Mouse (Mus musculus): ENCODE results near the gene Atxn10. TPM values are rescaled to one million over a fixed set of nuclear protein-coding genes. Genes with fewer than 3 reads are reported as not detected.

Atxn10 gene
- polyA plus RNA-seq, 1 experiment from 2014 or later: 194 TPM

DNA sequence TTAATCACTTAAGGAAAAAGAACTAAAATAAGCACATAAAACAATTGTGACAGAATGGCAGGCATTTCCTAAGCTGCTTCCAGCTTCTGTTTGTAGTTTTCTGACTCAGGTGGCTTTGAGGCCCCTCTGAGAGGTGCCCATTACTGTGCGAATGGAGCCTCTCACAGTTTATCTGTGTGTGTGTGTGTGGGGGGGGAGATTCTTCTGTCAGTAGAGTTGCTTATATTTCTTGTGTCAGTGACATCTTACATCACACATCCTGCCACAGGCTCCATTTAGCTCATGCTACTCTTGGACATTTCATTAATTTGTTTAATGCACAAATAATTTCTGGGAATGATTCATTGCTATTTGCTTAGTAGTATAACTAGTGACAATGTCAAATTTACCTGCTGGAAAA lies 70.8 kb downstream of the Atxn10 start:
- no peaks in the 10 kb centered on the region for H3K9me3 ChIP-seq (ENCODE audit: control insufficient read depth, low read length)
- no peaks in the 10 kb centered on the region for H3K27me3 ChIP-seq (replicated peaks; ENCODE audit: control insufficient read depth, insufficient read depth, low read length)
- no peak overlapping the region for H3K9ac ChIP-seq (ENCODE audit: low read depth, low read length)
- H3K4me3 ChIP-seq (ENCODE audit: low read length): no peak overlapping the region
- H3K36me3 ChIP-seq (ENCODE audit: control insufficient read depth, insufficient read depth, low read length): no peaks in the 10 kb centered on the region
- no peak overlapping the region for H3K4me2 ChIP-seq (ENCODE audit: low read depth, low read length)
- no peak for ATAC-seq
- no peak overlapping the region for H3K27ac ChIP-seq (ENCODE audit: low read length)
- 59% methylated on average over 1 of the region's 1 CpGs for WGBS
- no peaks in the 10 kb centered on the region for H3K4me1 ChIP-seq (ENCODE audit: control insufficient read depth, insufficient read depth, low read length)

DNA sequence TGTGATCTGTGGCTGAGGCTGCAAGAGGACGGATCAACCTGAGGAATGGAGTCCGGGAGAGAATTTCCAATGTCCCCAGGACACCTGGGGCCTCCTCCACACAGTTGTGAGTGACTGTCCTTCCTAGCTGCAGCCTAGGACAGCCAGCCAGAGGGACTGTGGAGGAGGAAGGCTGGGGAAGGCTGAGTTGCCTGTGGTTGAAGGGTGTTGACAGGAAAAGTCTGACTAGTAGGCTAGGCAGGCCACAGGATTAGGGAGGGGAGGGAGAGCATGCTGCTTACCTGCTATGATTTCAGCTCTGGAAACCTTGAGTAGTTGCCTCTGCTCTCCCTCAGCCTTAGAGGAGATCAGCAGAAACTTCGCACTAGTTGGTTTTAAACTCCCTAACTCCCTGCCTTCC lies 71.3 kb downstream of the Atxn10 start:
- no peaks in the 10 kb centered on the region for H3K27me3 ChIP-seq (replicated peaks; ENCODE audit: control insufficient read depth, insufficient read depth, low read length)
- H3K4me1 ChIP-seq (ENCODE audit: control insufficient read depth, insufficient read depth, low read length): no peaks in the 10 kb centered on the region
- ATAC-seq: no peak
- H3K9me3 ChIP-seq (ENCODE audit: control insufficient read depth, low read length): no peaks in the 10 kb centered on the region
- WGBS: 84% methylated on average over 3 of the region's 3 CpGs
- H3K4me2 ChIP-seq (ENCODE audit: low read depth, low read length): no peak overlapping the region
- H3K4me3 ChIP-seq (ENCODE audit: low read length): no peak overlapping the region
- no peaks in the 10 kb centered on the region for H3K36me3 ChIP-seq (ENCODE audit: control insufficient read depth, insufficient read depth, low read length)
- no peak overlapping the region for H3K9ac ChIP-seq (ENCODE audit: low read depth, low read length)
- H3K27ac ChIP-seq (ENCODE audit: low read length): no peak overlapping the region

DNA sequence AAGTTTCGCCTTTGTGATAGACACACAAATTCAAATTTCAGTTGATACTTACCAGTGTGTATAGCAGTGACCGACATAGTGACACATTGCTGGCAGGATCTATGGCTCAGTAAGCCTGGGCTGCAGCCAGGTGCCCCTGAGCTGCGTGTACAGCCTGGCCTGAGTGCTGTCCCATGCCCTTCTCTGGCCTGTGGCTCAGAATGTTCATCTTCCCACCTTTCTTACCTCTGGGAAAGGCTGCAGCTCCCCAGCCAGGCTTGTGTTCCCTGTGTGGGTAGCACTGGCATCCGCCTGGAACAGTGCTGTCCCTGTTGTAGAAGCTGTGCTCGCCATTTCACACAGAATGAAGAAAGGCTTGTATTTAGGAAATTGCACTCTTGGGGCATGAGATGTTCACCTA lies 72.7 kb downstream of the Atxn10 start:
- no peaks in the 10 kb centered on the region for H3K27me3 ChIP-seq (replicated peaks; ENCODE audit: control insufficient read depth, insufficient read depth, low read length)
- WGBS: 80% methylated on average over 5 of the region's 5 CpGs
- no peak overlapping the region for H3K4me3 ChIP-seq (ENCODE audit: low read length)

DNA sequence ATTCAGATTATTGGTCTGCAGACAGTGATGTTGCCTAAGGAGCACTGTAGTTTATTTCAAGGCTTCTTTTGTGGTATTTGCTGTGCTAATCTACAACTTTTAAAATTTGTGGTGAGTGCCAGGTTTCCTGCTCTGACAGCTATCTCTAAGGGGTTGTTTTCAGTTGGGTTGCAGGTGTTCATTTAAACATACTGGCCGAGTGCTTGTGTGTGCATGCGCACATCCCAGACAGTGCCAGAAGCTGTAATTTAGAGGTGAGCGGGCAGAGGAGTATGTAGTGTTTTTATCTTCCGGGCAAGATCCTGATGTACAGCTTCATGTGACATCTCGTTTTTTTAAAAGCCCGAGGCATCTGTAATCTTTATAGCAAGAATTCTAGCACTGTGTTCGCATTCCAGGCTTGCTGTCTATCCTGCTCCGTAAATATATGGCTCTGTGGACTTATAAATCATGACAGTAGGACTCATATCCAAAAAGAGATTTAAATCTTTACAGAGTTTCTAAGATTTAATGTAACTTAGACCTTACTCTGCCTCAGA lies 73.3 kb downstream of the Atxn10 start:
- Histone ChIP-seq H3K36me3 (ENCODE audit: control insufficient read depth, insufficient read depth, low read length) (no peaks in the 10 kb centered on the region), H3K27ac (ENCODE audit: low read length) (no peak overlapping the region), H3K4me3 (ENCODE audit: low read length) (no peak overlapping the region), H3K9me3 (ENCODE audit: control insufficient read depth, low read length) (no peaks in the 10 kb centered on the region), H3K9ac (ENCODE audit: low read depth, low read length) (no peak overlapping the region), H3K27me3 (replicated peaks; ENCODE audit: control insufficient read depth, insufficient read depth, low read length) (no peaks in the 10 kb centered on the region), H3K4me2 (ENCODE audit: low read depth, low read length) (no peak overlapping the region), H3K4me1 (ENCODE audit: control insufficient read depth, insufficient read depth, low read length) (no peaks in the 10 kb centered on the region)
- 56% methylated on average over 8 of the region's 8 CpGs for WGBS
- ATAC-seq: no peak

More for the DNA sequence above, 72.7 kb downstream of the Atxn10 start:
- H3K27ac ChIP-seq (ENCODE audit: low read length): no peak overlapping the region
- H3K4me2 ChIP-seq (ENCODE audit: low read depth, low read length): no peak overlapping the region
- no peak overlapping the region for H3K9ac ChIP-seq (ENCODE audit: low read depth, low read length)
- no peaks in the 10 kb centered on the region for H3K4me1 ChIP-seq (ENCODE audit: control insufficient read depth, insufficient read depth, low read length)
- ATAC-seq: no peak
- no peaks in the 10 kb centered on the region for H3K36me3 ChIP-seq (ENCODE audit: control insufficient read depth, insufficient read depth, low read length)
- H3K9me3 ChIP-seq (ENCODE audit: control insufficient read depth, low read length): no peaks in the 10 kb centered on the region

DNA sequence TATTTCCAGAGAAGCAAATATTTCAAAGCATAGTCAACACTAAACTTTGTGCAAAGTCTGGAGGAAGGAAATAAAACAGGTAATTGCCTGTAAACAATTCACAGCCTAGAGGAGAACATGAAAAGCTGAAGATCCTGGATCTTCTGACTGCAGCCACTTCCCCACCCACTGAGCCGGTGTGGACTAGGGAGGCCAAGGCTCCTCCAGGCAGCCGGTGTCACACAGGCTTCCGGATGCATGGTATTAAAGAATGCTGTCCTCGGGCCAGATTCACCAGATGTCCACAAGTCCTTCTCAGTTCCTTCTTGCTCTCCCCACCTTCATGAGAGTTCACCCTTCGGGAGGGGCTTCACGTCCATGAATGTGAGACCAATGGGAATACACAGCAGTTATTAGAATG lies 73.8 kb downstream of the Atxn10 start:
- H3K36me3 ChIP-seq (ENCODE audit: control insufficient read depth, insufficient read depth, low read length): no peaks in the 10 kb centered on the region
- no peaks in the 10 kb centered on the region for H3K9me3 ChIP-seq (ENCODE audit: control insufficient read depth, low read length)
- no peak overlapping the region for H3K27ac ChIP-seq (ENCODE audit: low read length)
- no peak overlapping the region for H3K4me3 ChIP-seq (ENCODE audit: low read length)
- no peak overlapping the region for H3K4me2 ChIP-seq (ENCODE audit: low read depth, low read length)
- WGBS: 78% methylated on average over 6 of the region's 6 CpGs
- no peak overlapping the region for H3K9ac ChIP-seq (ENCODE audit: low read depth, low read length)
- no peak for ATAC-seq
- H3K4me1 ChIP-seq (ENCODE audit: control insufficient read depth, insufficient read depth, low read length): no peaks in the 10 kb centered on the region
- H3K27me3 ChIP-seq (replicated peaks; ENCODE audit: control insufficient read depth, insufficient read depth, low read length): no peaks in the 10 kb centered on the region

DNA sequence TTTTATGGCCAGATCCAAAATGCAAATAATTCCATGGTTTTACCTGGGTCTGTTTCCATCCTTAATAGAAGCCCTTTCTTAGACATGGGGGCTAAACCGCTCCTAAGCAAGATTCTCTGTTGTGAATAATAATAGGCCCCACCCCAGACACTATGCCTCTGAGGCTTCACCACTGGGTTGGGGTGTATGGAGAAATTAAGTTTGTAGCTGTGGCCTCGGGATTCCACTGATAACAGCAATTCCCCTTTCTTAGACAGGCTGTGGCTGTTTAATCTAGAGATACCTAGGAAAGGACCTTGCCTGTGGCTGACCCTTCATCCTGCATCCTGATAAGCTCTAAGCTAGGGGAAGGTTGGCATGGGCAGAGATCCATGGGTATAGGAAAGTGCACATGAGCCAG lies 78.6 kb downstream of the Atxn10 start:
- ATAC-seq: no peak
- Histone ChIP-seq H3K27ac (ENCODE audit: low read length) (no peak overlapping the region), H3K9ac (ENCODE audit: low read depth, low read length) (no peak overlapping the region), H3K9me3 (ENCODE audit: control insufficient read depth, low read length) (no peaks in the 10 kb centered on the region), H3K4me2 (ENCODE audit: low read depth, low read length) (no peak overlapping the region), H3K4me3 (ENCODE audit: low read length) (no peak overlapping the region), H3K4me1 (ENCODE audit: control insufficient read depth, insufficient read depth, low read length) (no peaks in the 10 kb centered on the region), H3K36me3 (ENCODE audit: control insufficient read depth, insufficient read depth, low read length) (no peaks in the 10 kb centered on the region), H3K27me3 (replicated peaks; ENCODE audit: control insufficient read depth, insufficient read depth, low read length) (no peaks in the 10 kb centered on the region)
- WGBS: 75% methylated on average over 2 of the region's 2 CpGs

DNA sequence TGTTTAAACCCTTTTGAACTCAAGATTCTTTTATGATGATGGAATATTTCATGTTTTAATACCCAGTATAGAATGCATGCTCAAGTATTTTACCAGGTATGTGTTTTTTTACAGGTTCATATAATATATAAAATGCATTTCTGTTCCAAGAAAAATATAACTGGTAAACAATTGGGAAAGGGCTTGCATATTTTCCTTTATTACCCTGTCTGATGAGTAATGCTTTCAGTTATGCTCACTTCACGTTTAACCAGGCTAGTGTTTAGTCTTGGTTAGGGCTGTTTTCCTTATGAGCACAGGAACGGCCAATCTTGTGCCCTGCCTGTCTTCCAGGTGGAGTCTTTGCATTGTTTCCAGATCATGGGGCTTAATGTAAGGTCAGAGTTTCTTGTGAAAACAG lies 84.6 kb downstream of the Atxn10 start:
- no peaks in the 10 kb centered on the region for H3K27me3 ChIP-seq (replicated peaks; ENCODE audit: control insufficient read depth, insufficient read depth, low read length)
- 49% methylated on average over 2 of the region's 2 CpGs for WGBS
- H3K4me3 ChIP-seq (ENCODE audit: low read length): no peak overlapping the region
- H3K9me3 ChIP-seq (ENCODE audit: control insufficient read depth, low read length): no peaks in the 10 kb centered on the region
- no peak for ATAC-seq
- H3K36me3 ChIP-seq (ENCODE audit: control insufficient read depth, insufficient read depth, low read length): no peaks in the 10 kb centered on the region
- no peak overlapping the region for H3K27ac ChIP-seq (ENCODE audit: low read length)
- H3K4me1 ChIP-seq (ENCODE audit: control insufficient read depth, insufficient read depth, low read length): no peaks in the 10 kb centered on the region
- no peak overlapping the region for H3K4me2 ChIP-seq (ENCODE audit: low read depth, low read length)
- H3K9ac ChIP-seq (ENCODE audit: low read depth, low read length): no peak overlapping the region

DNA sequence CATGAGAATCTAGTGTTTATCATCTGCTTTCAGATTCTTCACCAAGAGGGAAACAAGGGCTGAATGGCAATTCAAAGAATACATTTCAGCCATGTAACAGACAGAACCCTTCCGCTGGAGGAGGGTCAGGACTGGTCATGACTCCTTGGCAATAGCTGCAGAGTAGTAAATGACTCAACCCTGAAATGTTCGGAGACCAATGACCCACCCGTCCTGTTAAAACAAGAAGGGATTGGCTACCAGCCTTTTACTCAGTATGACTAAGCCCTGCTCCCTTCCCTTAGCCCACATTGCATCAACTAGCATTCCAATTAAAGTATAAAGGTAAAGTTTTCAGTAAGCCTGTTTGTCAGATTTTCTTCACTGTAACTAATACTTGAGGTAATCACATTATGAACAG lies 88.2 kb downstream of the Atxn10 start:
- H3K27ac ChIP-seq (ENCODE audit: low read length): no peak overlapping the region
- no peaks in the 10 kb centered on the region for H3K27me3 ChIP-seq (replicated peaks; ENCODE audit: control insufficient read depth, insufficient read depth, low read length)
- H3K4me1 ChIP-seq (ENCODE audit: control insufficient read depth, insufficient read depth, low read length): no peaks in the 10 kb centered on the region
- H3K9ac ChIP-seq (ENCODE audit: low read depth, low read length): no peak overlapping the region
- no peak overlapping the region for H3K4me3 ChIP-seq (ENCODE audit: low read length)
- H3K9me3 ChIP-seq (ENCODE audit: control insufficient read depth, low read length): no peaks in the 10 kb centered on the region
- H3K4me2 ChIP-seq (ENCODE audit: low read depth, low read length): no peak overlapping the region
- no peak for ATAC-seq
- WGBS: 65% methylated on average over 3 of the region's 3 CpGs
- H3K36me3 ChIP-seq (ENCODE audit: control insufficient read depth, insufficient read depth, low read length): no peaks in the 10 kb centered on the region

DNA sequence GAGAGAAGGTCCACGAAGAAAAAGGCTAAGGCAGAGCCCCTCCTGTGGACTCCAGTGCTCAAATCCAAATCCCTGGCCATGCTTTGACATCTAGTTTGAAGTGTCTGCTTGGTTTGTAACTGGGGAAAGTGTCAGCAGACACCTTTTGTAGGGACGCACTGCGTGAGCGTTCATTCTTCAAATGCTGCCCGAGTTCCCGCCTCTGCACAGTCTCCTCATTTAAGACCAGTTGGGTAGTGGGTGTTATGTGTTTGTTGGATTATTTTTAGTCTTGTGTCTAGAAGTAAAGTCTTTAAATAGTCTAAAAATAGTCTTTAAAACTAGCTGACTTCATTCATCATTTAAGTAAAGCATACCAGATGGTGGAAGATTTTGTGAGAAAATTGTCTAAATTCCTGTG lies 92.1 kb downstream of the Atxn10 start:
- no peak for ATAC-seq
- Histone ChIP-seq H3K9me3 (ENCODE audit: control insufficient read depth, low read length) (no peaks in the 10 kb centered on the region), H3K9ac (ENCODE audit: low read depth, low read length) (no peak overlapping the region), H3K4me3 (ENCODE audit: low read length) (no peak overlapping the region), H3K27me3 (replicated peaks; ENCODE audit: control insufficient read depth, insufficient read depth, low read length) (no peaks in the 10 kb centered on the region), H3K36me3 (ENCODE audit: control insufficient read depth, insufficient read depth, low read length) (no peaks in the 10 kb centered on the region), H3K4me2 (ENCODE audit: low read depth, low read length) (no peak overlapping the region), H3K27ac (ENCODE audit: low read length) (no peak overlapping the region), H3K4me1 (ENCODE audit: control insufficient read depth, insufficient read depth, low read length) (no peaks in the 10 kb centered on the region)
- WGBS: 85% methylated on average over 6 of the region's 6 CpGs

DNA sequence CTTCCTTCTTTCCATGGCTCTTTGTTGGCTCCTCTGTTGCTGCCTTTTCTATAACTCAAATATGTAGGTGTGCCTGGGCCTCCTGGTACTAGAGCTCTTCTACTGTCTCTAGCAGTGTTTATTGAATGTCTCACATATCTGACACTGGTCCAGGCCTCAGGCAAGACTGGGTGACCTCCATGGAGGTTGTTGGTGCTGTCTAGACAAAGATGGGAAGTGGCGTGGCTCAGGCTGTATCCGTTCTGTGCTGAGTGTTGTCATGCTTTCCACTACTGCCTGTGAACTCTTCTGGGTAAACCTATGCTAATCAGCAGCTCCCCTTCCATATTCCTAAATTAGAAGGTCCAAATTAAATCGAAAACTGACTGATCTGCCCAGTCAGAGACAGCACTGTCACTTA lies 106.5 kb downstream of the Atxn10 start:
- Histone ChIP-seq H3K4me2 (ENCODE audit: low read depth, low read length) (no peak overlapping the region), H3K27ac (ENCODE audit: low read length) (no peak overlapping the region), H3K4me3 (ENCODE audit: low read length) (no peak overlapping the region), H3K36me3 (ENCODE audit: control insufficient read depth, insufficient read depth, low read length) (peaks cover 4% of the 10 kb centered on the region; the same call in 1 of the 2 replicates), H3K4me1 (ENCODE audit: control insufficient read depth, insufficient read depth, low read length) (no peaks in the 10 kb centered on the region), H3K9me3 (ENCODE audit: control insufficient read depth, low read length) (no peaks in the 10 kb centered on the region), H3K9ac (ENCODE audit: low read depth, low read length) (no peak overlapping the region), H3K27me3 (replicated peaks; ENCODE audit: control insufficient read depth, insufficient read depth, low read length) (no peaks in the 10 kb centered on the region)
- ATAC-seq: no peak
- WGBS: 88% methylated on average over 3 of the region's 3 CpGs

All from intestine, embryonic 16.5 days (tissue).